Mouse (Mus musculus) embryonic stem cell, embryonic (primary cell): Measurements from ENCODE around the gene Camk2n1.

Experiments
- CTCF ChIA-PET, 4 experiments: fragments of 300-600 bp in 2 of 4; fragments of 350-600 bp in 2 of 4; sonication (Branson Sonifier 250); formaldehyde crosslinking; loops; one replicate each; lab custom pipeline; 2022; ENCODE audit warnings: inconsistent platforms in 2 of 4; lab: Charles Lee
- POLR2A ChIA-PET, 4 experiments: fragments of 300-600 bp in 2 of 4; fragments of 350-600 bp in 2 of 4; sonication (Branson Sonifier 250); formaldehyde crosslinking; loops; one replicate each; lab custom pipeline; 2022; ENCODE audit warnings: antibody characterized with exemption in 4 of 4, inconsistent platforms in 1 of 4; lab: Charles Lee

The Camk2n1 gene

GRCm38 (mm10) chr4:138455141-138455955, 1.2 kb downstream of the Camk2n1 start:
- POLR2A ChIA-PET, result interaction anchor here in 3 of 4 experiments (0.5 to 2.2 kb wide), 10 partner anchors 8 to 552 kb away, joined by 3 to 10 read pairs (median 4); no protein-coding TSS in a partner anchor
- CTCF ChIA-PET, result interaction anchor here in 2 of 4 experiments (0.8 to 2.2 kb wide), 5 partner anchors 8 to 401 kb away, joined by 3 to 11 read pairs (median 4); no protein-coding TSS in a partner anchor

GRCm38 (mm10) chr4:138455956-138456341, 1.8 kb downstream of the Camk2n1 start:
- POLR2A ChIA-PET, result interaction anchor here (0.6 to 2.2 kb wide), 12 partner anchors 8 to 552 kb away, joined by 3 to 10 read pairs (median 4); no protein-coding TSS in a partner anchor
- CTCF ChIA-PET, result interaction anchor here in 3 of 4 experiments (0.6 to 2.2 kb wide), 6 partner anchors 9 to 400 kb away, joined by 3 to 11 read pairs (median 4); no protein-coding TSS in a partner anchor

GRCm38 (mm10) chr4:138456536-138456935, 2.4 kb downstream of the Camk2n1 start:
- ChIA-PET POLR2A (interaction anchor here (0.6 to 2.1 kb wide), 11 partner anchors 8 to 551 kb away, joined by 3 to 10 read pairs (median 4); no protein-coding TSS in a partner anchor), CTCF (interaction anchor here (0.6 to 2.2 kb wide), 7 partner anchors 9 to 749 kb away, joined by 3 to 15 read pairs (median 4); no protein-coding TSS in a partner anchor)

GRCm38 (mm10) chr4:138457091-138457490, 3.0 kb downstream of the Camk2n1 start:
- CTCF ChIA-PET, result interaction anchor here in 2 of 4 experiments (1.3 to 2.2 kb wide), 3 partner anchors 10 to 399 kb away, joined by 4 to 11 read pairs (median 6); no protein-coding TSS in a partner anchor
- POLR2A ChIA-PET, result interaction anchor here in 3 of 4 experiments (0.6 to 1.9 kb wide), 9 partner anchors 8 to 551 kb away, joined by 3 to 10 read pairs (median 4); no protein-coding TSS in a partner anchor

GRCm38 (mm10) chr4:138458171-138458570, 4.1 kb downstream of the Camk2n1 start:
- ChIA-PET POLR2A (interaction anchor here (0.6 to 4.2 kb wide), 9 partner anchors 8 to 336 kb away, joined by 3 to 23 read pairs (median 3); no protein-coding TSS in a partner anchor), CTCF (interaction anchor here in 2 of 4 experiments (1.4 to 1.5 kb wide), 2 partner anchors 132 to 401 kb away, joined by 3 read pairs; partner anchors contain the start of gene Pink1 (in 1 of the 2))

DNA sequence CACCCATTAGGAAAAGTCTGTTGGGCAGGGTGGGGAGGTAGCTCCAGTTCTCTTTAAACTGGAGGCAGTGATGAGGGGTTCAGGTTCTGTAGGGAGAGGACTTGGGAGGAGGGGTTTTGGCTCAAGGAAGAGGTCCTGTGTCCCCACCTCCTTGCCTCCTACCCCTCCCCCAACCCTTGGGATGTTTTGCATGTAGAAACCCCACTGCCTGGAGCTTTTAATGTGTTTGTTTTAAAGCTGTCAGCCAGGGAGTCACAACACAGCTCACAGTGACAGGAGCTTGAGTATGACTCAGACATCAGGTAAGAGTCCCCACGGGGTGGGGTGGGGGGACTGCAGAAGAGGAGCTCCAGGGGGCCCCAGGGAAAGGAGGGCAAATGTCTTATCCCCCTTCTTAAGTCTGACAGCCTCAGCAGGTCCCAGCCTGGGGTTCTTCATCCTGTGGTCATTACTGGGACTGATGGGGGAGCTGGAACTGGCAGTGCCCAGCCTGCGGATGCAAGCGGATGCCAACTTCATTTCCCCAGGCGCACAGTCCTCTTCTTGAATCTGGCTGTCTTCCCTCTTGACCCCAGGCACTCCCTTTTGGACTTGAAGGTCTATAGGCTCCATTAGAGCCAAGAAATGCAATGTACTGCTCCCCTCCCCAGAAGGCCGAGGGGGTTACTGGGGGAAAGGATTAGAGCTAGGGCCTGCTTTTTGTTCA, 4.8 kb downstream of the Camk2n1 start:
- POLR2A ChIA-PET, result interaction anchor here (0.6 to 4.2 kb wide), 10 partner anchors 9 to 335 kb away, joined by 3 to 23 read pairs (median 3); no protein-coding TSS in a partner anchor
- CTCF ChIA-PET, result interaction anchor here (0.6 to 1.5 kb wide), 9 partner anchors 10 to 546 kb away, joined by 3 to 7 read pairs (median 3); partner anchors contain the start of gene Pink1 (in 1 of the 4)

GRCm38 (mm10) chr4:138459775-138460174, 5.7 kb downstream of the Camk2n1 start:
- POLR2A ChIA-PET, result interaction anchor here in 3 of 4 experiments (0.6 to 4.2 kb wide), 4 partner anchors 10 to 187 kb away, joined by 5 to 23 read pairs (median 8); no protein-coding TSS in a partner anchor
- CTCF ChIA-PET, result interaction anchor here in 3 of 4 experiments (0.6 to 1.5 kb wide), 5 partner anchors 9 to 397 kb away, joined by 3 to 13 read pairs (median 3); no protein-coding TSS in a partner anchor

DNA sequence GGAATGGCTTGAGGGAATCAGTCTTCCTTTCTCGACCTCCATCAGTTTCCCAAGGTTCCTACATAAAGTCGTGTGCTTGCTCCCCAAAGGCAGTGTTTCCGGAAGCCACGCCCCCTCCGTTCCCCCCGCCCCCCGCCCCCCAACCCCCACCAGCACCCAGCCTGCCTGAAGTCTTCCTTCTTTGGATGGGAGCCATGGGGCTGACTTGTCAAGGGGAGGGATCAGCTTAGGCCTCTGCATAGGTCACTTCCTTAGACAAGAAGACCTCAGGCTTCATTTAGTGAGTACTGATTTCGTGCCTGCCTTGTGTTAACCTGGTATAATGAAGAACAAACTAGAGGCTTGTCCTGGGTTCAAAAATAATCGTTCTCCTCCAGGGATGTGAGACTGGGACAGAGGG, 6.8 kb downstream of the Camk2n1 start:
- POLR2A ChIA-PET, result interaction anchor here in 3 of 4 experiments (0.6 to 4.2 kb wide), 7 partner anchors 9 to 322 kb away, joined by 3 to 23 read pairs (median 5); partner anchors contain the start of gene Camk2n1 (in 1 of the 3)
- CTCF ChIA-PET, result interaction anchor here in 2 of 4 experiments (0.6 to 1.0 kb wide), 3 partner anchors 390 to 870 kb away, joined by 3 to 10 read pairs (median 6); partner anchors contain the start of gene Otud3 (in 1 of the 2)

DNA sequence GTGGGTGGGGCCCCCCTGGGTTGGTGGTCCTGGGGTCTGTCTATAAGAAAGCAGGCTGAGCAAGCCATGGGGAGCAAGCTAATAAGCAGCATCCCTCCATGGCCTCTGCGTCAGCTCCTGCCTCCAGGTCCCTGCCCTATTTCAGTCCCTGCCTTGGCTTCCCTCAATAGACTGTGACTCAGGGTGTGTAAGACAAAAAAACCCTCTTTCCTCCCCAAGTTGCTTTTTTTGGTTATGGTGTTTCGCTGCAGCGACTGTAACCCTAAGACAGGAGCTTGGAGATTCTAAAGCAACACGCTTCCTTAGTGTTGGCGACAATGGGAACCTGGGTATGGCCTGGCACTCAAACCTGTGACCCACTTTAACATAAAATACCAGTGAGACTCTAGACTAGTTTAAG, 7.4 kb downstream of the Camk2n1 start:
- CTCF ChIA-PET, result interaction anchor here in 2 of 4 experiments (0.6 to 1.0 kb wide), 4 partner anchors 14 to 869 kb away, joined by 3 to 10 read pairs (median 3); partner anchors contain the start of gene Otud3 (in 1 of the 2)
- POLR2A ChIA-PET, result interaction anchor here in 3 of 4 experiments (0.6 to 4.2 kb wide), 9 partner anchors 8 to 368 kb away, joined by 3 to 23 read pairs (median 3); partner anchors contain the start of gene Camk2n1 (in 1 of the 3)

DNA sequence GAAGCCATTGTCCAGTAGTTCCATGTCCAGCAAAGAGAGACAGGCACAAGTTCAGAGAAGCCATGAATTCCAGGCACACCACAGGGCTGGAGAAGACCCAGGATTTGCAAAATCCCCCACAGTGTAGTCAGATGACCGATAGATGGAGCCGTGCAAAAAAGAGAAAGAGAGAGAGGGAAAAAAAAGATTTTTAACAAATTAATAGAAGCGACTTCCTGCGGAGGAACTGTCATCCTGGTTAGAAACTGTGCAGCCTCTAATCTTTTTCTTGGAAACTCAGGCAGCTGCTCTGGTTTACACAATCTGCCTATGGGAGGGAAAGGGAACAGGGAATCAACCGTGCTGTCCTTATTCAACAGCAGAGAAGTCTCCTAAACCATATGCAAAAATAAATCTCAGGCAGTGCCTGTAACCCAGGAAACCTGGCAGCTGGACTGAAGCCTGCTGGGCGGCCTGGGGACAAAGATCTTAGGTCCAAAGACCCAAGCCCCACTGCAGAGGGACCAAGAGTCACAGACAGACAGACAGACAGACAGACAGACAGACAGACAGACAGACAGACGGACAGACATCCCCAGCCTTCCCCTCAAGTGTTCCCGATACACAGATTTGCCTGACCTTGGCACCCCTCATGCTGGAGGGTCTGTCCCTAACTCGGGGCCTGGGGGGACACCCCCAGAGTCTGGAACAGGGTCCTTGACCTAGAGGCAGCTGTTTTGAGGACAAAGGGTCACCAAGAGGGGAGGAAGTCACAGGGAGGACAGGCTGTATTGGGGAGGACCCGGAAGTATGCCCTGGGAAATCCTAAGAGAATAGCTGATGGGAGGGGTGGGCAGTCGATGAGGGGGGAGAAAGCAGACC, 9.1 kb downstream of the Camk2n1 start:
- ChIA-PET CTCF (interaction anchor here in 2 of 4 experiments (0.9 to 1.9 kb wide), 6 partner anchors 15 to 758 kb away, joined by 3 to 9 read pairs (median 4); no protein-coding TSS in a partner anchor), POLR2A (interaction anchor here (0.6 to 3.9 kb wide), 18 partner anchors 8 to 286 kb away, joined by 3 to 28 read pairs (median 6); partner anchors contain the start of gene Camk2n1 (in 2 of the 4))

DNA sequence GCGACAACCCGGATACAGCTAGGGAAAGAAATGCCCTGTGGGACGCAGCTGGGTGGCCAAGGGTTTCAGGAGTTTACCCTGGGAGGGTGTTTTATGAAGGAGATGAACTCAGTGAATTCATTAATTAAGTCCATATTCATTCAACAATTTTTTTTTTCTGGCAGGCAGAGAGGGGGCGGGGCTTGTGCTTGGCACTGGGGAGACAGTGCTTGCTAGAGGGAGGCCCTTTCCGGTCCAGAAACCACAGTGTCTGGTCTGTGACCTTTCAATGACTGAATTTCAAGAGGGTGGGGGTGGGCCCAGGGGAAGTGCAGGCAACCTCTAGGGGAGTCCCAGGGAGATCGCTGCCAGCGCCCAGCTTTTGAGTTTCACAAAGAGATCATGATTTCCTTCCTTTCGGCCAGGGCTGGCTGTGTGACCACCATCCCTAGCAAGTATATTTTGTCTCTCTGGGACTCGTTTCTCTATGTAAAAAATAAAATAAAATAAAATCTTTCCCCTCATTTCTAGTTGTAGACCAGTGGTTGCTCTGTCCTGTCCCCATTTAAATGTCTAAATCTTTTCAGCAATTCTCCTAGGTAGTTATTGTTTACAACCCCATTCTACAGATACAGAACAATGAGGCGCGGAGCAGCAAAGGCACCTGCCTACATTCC, 9.8 kb downstream of the Camk2n1 start:
- POLR2A ChIA-PET, result interaction anchor here (0.6 to 3.9 kb wide), 30 partner anchors 8 to 448 kb away, joined by 3 to 28 read pairs (median 4); partner anchors contain the start of gene Camk2n1 (in 2 of the 4)
- CTCF ChIA-PET, result interaction anchor here (0.6 to 1.9 kb wide), 20 partner anchors 15 to 757 kb away, joined by 3 to 14 read pairs (median 4); no protein-coding TSS in a partner anchor

GRCm38 (mm10) chr4:138464667-138465353, 10.7 kb downstream of the Camk2n1 start:
- POLR2A ChIA-PET, result interaction anchor here (0.5 to 3.9 kb wide), 34 partner anchors 8 to 1157 kb away, joined by 3 to 28 read pairs (median 4); partner anchors contain the start of gene Camk2n1 (in 2 of the 4)
- CTCF ChIA-PET, result interaction anchor here (0.5 to 1.9 kb wide), 23 partner anchors 16 to 870 kb away, joined by 3 to 19 read pairs (median 3); no protein-coding TSS in a partner anchor

DNA sequence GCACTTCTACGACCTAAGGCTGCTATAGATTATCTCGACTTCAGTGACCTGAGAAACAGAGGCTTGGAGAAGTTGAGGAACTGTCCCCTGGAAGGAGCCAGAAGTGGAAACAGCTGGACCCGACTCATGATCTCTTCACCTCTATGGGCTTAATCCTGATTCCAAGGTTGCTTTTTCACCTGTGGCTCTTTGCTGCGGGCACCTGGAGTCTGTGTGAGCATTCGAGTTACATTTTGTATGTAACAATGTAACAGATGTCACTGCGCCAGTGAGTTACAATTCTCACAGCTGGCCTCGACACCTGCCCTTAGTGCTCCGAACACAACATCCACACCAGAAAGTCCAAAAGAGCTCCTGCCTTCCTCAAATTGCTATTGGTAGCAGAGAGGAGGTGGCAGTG, 11.3 kb downstream of the Camk2n1 start:
- ChIA-PET CTCF (interaction anchor here (0.5 to 1.0 kb wide), 4 partner anchors 16 to 871 kb away, joined by 3 to 19 read pairs (median 3); no protein-coding TSS in a partner anchor), POLR2A (interaction anchor here (0.5 to 3.0 kb wide), 9 partner anchors 9 to 1156 kb away, joined by 3 to 28 read pairs (median 3); no protein-coding TSS in a partner anchor)

DNA sequence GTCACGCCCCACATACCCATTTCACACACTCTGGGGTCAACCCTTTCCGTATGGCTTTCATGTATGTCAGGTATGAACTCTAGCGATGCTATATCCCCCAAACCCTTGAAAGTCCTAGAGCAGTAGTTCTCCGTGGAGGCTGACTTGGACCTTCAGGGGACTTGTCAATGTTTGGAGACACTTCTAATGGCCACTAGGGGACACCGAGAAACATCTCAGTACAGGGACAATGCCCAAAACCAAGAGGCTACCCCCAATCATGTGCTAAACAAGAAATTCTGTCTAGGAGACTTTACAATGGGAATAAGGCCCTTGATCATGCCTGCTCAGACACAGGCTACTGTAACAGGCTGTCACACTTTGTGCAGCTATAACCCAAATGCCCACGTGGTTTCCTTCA, 12.6 kb downstream of the Camk2n1 start:
- POLR2A ChIA-PET, result no interaction called here
- CTCF ChIA-PET, result interaction anchor here in 1 of 4 experiments (0.8 kb wide), 1 partner anchor 18 kb away, joined by 3 read pairs; no protein-coding TSS in a partner anchor

GRCm38 (mm10) chr4:138467451-138467850, 13.3 kb downstream of the Camk2n1 start:
- ChIA-PET CTCF (interaction anchor here in 1 of 4 experiments (0.8 kb wide), 1 partner anchor 18 kb away, joined by 3 read pairs; no protein-coding TSS in a partner anchor), POLR2A (interaction anchor here in 1 of 4 experiments (0.6 kb wide), 1 partner anchor 29 kb away, joined by 3 read pairs; no protein-coding TSS in a partner anchor)
